Mouse (Mus musculus) frontal cortex, postnatal 14 days (tissue): ENCODE results near the gene Paqr5.

Source experiments
- DNase-seq, 2 experiments: peaks; one replicate each; pipeline ENCODE4 v3.0.0; 2022; ENCODE audit warnings: low spot score in 2 of 2

Gene Paqr5

DNA sequence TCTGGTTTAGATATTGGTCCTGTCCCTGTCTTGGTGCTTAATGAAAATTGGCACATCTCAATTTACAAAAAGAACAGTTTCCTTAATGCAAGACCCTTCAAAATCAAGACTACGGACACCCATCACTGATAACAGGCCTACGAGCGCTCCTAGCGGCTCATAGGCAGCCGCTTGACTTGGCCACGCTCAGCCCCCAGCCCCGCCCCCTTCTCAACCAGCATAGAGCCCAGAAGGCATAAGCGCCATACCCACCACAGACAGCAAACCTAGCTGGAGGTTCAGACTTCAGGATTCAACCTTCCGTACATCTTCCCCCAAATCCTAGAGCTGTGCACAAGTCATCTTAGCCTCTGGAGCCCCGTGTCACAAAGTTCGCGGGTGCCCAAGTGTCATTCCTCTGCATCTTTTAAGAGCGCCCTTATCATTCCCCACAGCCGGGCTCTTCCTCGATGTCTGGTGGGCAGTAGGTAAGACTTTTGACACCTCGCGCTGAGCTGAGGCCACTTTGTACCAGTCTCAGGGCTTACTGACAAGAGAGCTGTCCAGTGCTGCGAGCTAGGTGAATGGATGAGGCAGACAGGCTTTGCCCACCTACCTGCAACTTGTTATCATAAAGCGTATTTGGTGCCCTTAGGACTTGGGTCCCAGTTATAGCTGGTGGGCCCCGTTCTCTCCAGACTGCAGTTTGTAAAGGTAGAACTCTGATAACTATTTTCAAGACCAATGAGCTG, 116.0 kb downstream of the Paqr5 start:
- no peak for DNase-seq

DNA sequence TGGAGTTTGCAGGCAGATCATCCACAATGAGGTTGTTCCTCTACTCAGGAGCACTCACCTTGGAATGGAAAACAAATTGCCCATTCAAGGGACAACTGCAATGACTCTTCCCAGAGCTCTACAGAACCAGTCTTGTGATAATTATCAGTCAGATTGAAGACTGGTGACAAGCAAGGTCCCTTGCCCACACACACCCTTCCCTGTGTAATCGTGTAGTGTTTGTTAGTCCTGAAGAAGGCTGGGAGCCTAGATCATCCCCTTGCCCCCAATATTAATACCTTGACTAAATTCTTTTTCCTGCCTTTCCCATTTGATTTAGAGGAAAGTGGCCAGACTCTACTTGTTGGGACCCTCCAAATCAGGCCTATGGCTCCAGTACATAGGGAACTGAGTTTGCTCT, 117.0 kb downstream of the Paqr5 start:
- no peak for DNase-seq

DNA sequence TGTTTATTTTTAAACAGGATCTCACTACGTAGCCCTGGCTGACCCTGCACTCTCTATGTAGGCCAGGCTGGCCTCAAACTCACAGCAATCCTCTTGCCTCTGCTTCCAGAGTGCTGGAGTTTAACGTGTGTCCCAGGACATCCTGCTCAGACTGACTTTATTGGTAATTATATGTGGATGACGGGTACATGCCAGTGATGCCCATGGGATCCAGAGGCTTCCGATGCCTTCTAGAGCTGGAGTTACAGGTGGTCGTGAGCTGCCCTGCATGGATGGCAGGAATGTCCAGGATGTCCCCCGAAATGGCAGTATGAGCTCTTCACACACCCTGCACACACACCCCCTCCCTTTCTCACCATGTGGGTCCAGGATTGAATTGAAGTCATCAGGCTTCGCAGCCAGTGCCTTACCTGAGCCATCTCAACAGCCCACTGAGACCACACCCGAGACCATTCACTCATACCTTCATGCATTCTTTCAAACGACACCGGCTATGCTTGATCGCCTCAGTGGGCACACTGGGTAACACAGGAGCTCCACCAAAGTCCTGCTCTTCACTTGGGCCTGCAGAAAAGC, 117.7 kb downstream of the Paqr5 start:
- DNase-seq, result no peak

DNA sequence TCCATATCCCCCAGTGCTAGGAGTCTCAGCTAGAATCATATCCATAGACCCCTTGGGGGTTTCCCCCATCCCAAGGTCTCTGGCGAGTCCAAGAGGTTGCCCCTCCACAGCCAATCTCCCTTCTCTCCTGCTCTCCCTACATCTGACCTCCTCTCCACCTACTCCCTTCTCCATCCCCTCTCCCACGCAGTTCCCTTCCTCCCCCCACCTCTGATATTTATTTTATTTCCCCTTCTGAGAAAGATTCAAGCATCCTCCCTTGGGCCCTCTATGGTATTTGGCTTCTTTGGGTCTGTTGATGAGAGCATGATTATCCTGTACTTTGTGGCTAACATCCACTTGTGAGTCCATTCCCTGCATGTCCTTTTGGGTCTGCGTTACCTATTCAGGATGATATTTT, 118.3 kb downstream of the Paqr5 start:
- no peak for DNase-seq

DNA sequence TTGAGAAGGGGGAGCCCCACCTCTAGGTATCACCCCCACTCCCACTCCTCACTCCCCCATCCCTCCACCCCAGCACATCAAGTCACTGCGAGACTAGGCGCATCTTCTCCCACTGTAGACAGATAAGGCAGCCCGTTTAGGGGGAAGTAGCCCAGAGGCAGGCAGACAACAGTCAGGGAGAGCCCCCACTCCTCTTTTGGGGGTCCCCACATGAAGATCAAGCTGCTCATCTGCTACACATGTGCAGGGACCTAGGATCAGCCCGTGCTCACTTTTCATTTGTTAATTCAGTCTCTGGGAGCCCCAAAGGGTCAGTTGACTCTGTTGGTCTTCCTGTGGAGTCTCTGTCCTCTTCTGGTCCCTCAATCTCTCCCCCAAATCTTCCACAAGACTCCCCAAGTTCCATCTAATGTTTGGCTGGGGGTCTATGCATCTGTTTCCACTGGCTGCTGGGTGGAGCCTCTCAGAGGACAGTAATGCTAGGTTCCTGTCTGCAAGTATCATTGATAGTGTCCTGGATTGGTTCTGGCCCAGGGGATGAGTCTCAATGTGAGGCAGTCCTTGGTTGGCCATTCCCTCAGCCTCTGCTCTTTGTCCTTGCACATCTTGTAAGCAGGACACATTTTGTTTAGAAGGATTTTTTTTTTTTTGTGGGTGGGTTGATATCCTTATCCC, 118.9 kb downstream of the Paqr5 start:
- no peak for DNase-seq

DNA sequence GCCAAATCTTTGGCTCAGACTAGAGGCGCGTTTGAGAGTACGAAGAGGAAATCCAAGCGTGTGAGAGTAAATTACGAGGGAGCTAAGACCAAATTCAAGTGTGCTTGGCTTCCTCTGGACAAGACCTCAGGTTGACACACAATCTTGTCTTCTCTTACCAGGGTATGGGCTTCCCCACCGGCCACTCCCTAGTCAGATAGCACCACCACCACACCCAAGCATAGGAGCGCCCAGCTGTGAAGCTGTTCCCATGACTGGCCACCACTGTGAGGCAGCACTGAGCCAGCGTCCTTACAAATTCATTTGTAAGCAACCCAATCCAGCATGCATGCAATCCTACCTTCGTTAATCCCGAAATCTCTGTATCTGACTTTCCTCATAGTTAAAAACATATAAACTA, 119.7 kb downstream of the Paqr5 start:
- no peak for DNase-seq

DNA sequence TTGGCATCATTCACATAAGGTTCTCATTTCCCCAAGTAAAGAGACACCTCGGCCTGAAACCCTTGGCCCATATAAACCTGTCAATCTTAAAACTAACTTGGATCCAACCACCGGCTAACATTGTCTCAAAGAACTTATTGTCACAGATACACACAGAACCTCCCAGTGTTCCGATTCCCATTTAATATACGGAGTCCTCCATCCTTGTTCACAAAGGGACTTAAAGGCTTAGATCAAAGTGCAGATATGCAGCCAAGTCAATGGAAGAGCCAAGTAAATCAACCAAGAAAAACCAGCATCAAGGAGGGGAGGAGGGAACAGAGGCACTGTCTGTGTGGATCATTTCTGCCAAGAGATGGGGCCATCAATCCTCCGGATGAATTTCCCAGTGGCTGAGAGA, 121.1 kb downstream of the Paqr5 start:
- no peak for DNase-seq

DNA sequence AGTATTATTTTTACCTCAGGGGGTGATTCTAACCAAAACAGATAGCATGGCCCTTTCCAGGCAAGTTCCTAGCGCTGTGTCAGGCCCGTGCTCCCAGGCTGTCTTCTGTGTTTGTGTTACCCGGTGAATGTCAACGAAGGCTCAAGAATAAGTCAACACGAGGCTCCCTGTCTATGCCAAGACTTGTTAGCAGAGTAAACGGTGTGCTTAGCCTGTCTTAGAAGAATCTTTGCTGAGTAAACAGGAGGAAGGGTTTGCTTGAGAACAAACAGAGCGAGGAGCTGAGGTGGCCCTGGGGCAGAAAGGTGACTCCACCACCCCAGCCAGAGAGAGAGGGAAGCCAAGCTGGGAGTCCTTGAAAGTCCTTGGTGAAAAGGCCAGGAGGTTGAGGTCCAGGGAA, 122.5 kb downstream of the Paqr5 start:
- no peak for DNase-seq
